Mouse (Mus musculus) thymus, postnatal 0 days (tissue): ENCODE results near the gene Cfap73. TPM values are rescaled to one million over a fixed set of nuclear protein-coding genes. Genes with fewer than 3 reads are reported as not detected.
A peak's percentile ranks its signal among the peaks of the same experiment; 100 is the strongest.

Experiments used
- DNase-seq: peaks from one replicate; pipeline ENCODE4 v3.0.0-alpha.2; 2015; ENCODE audit warnings: low spot score
- polyA plus RNA-seq: library from polyadenylated mRNA; unstranded; fragments of >200 nt; fragmentation: Nextera tagmentation; extraction: Ambion mirVana; gene quantifications from 2 replicates; pipeline ENCODE4 v1.2.1, GENCODE M21; 2015

Gene Cfap73
- polyA plus RNA-seq, 1 experiment from 2014 or later = 0.30 TPM

DNA sequence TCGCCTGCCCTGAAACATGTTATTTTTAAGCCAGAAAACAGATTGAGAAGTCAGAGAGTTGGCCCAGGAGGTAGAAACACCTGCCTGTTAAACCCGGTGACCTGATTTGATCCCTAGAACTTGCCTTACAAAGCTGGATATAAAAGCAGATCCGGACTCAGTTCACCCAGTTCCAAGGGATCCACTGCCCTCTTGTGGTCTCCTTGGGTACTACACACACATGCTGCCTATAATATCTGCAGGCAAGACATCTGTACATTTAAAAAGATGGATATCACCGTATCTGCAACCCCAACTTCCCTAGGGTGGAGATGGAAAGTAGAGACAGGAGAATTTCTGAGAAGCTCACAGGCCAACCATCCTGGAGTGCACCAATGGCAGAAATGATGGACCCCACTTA, 18.1 kb downstream of the Cfap73 start:
- peak; percentile 53 for DNase-seq

GRCm38 (mm10) chr5:120612822-120613604, 21.0 kb downstream of the Cfap73 start:
- peak; percentile 100 for DNase-seq

DNA sequence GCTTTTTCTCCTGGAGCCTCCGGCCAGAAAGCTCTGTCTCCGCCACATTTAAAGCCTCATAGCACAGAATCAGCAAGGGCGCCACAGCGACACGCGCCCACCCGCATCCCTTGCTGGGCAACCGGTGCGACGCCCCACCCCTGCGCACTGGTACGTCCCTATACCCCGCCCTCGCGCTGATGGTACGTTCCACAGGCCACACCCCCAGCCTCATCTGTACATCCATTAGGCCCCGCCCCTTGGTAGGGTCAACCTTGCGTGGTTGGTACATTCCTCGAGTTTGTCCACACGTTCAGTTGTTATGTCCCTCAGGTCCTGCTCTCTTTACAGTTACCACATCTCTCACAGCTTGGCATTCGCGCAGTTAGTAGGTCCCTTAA, 21.6 kb downstream of the Cfap73 start, which contains the start of the genes Rita1 and Ddx54:
TSS of gene Rita1 (minus strand) at position 148 of the 380 bp plus-strand sequence.
TSS of gene Ddx54 (plus strand) at position 298 of the 380 bp plus-strand sequence.
- peak; percentile 98 for DNase-seq

DNA sequence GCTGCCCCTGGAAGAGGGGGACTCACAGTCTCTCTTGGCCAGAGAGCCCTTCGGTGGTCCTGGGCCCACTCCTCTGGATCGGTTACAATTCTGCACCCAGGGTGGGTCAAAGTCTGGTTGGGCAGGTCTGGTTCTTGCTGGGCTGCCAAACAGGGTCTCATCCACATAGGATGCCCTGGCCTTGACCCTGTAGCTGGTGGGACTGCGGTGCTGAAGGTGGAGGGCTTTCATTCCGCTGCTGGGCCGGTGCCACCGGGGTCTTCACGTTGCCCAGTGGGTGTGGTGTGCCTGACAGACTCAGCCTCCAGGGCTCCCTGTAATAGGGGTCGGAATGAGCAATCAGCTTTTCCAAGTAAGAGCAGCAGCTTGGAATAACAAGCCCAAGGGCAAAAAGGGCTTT, 22.6 kb downstream of the Cfap73 start:
- no peak for DNase-seq

- DNase-seq = no peak
Observed at GRCm38 (mm10) chr5:120610906-120611305, 23.1 kb downstream of the Cfap73 start.

DNA sequence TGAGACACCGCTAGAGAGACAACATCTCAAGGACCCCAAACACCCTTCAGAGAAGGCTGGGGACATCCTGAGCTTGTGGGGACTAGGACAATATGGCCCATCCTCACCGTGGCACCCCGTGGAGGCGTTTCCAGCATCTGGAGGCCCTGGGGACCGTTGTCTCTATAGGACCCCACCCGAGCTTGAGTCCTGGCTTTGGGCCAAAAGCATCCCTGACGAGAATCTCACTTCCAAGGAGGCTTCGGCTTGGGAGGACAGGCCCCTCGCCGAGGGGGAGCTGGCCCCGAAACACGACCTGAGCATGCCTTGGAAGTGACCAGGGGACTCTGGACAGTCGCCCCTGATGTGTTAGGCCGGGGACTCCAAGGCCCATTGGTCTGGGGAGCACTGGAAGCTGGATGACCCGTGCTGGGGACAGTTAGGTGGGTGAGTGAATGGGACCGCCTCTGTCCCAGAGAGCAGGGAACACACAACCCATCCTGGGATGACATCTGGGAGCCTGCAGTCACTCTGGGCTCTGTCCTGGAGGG, 24.7 kb downstream of the Cfap73 start:
- no peak for DNase-seq

GRCm38 (mm10) chr5:120607335-120607734, 26.7 kb downstream of the Cfap73 start:
- DNase-seq = no peak

DNA sequence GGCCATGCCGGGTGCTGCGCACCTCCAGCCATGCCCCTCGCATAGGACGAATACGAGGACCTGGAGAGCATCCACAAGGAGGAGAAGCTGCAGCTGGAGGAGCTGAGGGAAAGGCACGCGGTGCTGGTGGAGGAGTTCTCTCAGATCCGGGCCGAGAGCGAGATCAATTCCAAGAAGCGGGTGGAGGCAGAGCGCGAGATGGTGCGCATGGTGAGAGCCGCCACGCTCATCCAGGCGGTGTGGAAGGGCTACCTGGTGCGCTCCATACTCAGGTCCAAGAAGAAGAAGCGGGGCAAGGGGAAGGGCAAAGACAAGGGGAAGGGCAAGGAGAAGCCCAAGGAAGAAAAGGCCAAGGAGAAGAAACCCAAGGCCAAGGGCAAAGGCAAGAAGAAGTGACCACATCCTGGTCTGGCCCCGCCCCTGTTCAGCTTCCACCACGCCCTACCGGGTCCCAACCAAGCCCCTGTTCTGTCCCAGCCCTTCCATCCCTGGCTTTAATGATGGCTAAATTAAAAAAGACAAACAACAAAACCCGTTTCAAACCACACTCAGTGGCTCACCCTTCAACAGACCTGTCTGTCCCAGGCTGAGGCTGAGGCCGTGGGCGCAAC, 27.3 kb downstream of the Cfap73 start:
- no peak for DNase-seq

GRCm38 (mm10) chr5:120605688-120606087, 28.3 kb downstream of the Cfap73 start:
- DNase-seq = peak; percentile 88

GRCm38 (mm10) chr5:120605241-120605661, 28.8 kb downstream of the Cfap73 start:
- DNase-seq = no peak

DNA sequence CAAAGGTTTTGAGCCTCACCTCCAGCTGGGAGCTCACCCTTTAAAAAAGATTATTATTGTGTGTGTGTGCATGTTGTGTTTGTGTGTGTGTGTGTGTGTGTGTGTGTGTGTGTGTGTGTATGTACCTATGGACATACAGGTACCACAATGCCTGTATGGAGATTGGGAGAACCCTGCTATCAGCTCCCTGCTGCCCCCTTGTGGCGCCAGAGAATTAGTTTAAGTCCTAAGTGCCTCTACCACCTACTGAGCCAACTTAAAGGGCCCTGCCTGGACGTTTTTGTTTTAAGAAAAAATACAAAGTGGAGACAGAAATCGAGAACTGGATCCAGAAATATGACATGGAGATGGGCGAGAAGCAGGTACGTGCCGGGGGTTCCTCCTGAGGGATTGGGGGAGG, 29.2 kb downstream of the Cfap73 start:
- DNase-seq = peak; percentile 87

DNA sequence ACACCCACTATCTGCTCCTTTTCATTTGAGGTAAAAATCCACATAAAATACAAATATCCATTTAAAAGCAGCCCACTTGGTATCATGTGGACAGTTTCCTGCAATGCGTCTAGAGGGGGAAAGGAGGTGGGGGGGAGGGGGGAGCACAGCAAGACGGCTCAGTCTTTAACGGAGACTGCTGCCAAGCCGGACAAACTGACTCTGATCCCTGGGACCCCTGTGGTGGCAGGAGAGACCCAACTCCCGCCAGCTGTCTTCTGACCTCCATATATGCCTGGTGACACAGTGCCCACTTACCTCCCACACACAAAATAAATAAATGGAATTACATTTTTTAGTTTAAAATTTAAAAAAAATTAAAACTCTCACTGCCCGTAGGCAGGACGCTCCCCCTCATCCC, 30.5 kb downstream of the Cfap73 start:
- no peak for DNase-seq

DNA sequence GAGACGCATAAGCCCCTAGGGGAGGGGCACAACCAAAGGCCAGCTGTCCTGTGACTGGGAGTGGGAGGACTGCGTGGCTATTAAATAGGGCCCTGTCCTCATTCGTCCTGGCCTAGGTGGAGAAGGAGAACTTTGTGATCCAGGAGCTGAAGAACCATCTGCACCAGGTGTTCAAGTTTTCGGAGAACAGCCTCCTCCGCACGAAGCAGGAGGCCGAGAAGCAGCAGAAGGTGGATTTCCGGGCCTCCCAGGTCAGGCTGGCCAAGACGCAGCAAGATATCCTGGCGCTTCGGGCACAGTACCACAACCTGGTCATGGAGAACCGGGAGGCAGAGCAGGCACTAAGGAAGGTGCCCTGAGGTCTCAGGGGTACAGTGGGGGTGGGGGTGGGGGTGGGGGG, 31.8 kb downstream of the Cfap73 start:
- no peak for DNase-seq

- peak; percentile 49 for DNase-seq
Observed at GRCm38 (mm10) chr5:120600946-120601668, 32.9 kb downstream of the Cfap73 start.

- no peak for DNase-seq
Observed at GRCm38 (mm10) chr5:120599625-120600024, 34.4 kb downstream of the Cfap73 start.

GRCm38 (mm10) chr5:120594485-120594884, 39.5 kb downstream of the Cfap73 start:
- DNase-seq = no peak

- DNase-seq = peak; percentile 38
Observed at GRCm38 (mm10) chr5:120592141-120592540, 41.9 kb downstream of the Cfap73 start.

- peak; percentile 58 for DNase-seq
Observed at GRCm38 (mm10) chr5:120590356-120591010, 43.6 kb downstream of the Cfap73 start.

GRCm38 (mm10) chr5:120588569-120589094, 45.4 kb downstream of the Cfap73 start, which contains the start of the genes Tpcn1 and Iqcd:
Gene Tpcn1, minus strand, starts transcription at chr5:120588673.
Gene Iqcd, plus strand, starts transcription at chr5:120589016.
- peak; percentile 100 for DNase-seq

- no peak for DNase-seq
Observed at GRCm38 (mm10) chr5:120587940-120588568, 46.0 kb downstream of the Cfap73 start.

- peak; percentile 78 for DNase-seq
Observed at GRCm38 (mm10) chr5:120587616-120587926, 46.5 kb downstream of the Cfap73 start.
